Comparison of ENCODE assay signal across 8 mouse cellular contexts in genomic region chr9:110333896-110334259, GRCm38 (mm10). TPM values are rescaled to one million over a fixed set of nuclear protein-coding genes. Genes with fewer than 3 reads are reported as not detected.
A peak's percentile ranks its signal among the peaks of the same experiment; 100 is the strongest.
DNase-seq lines count a peak whose midpoint lies in the region; ATAC-seq and TF ChIP-seq lines count a peak whose summit lies in the region.

No protein-coding gene starts in this region.

- no peak overlapping the region for H3K27ac ChIP-seq in cerebellum, adult 2 months (ENCODE audit: insufficient read depth, low read length)
- H3K27ac ChIP-seq in thymus, adult 2 months (ENCODE audit: control insufficient read depth, insufficient read depth, low read length), result no peak overlapping the region
- H3K27ac ChIP-seq in limb, embryonic 15.5 days, result no peak overlapping the region
- H3K27ac ChIP-seq in stomach, embryonic 16.5 days (ENCODE audit: low read length), result no peak overlapping the region

- H3K4me2 ChIP-seq in limb, embryonic 15.5 days, result peak overlapping the region; percentile 76
- peak overlapping the region; percentile 79 for H3K4me2 ChIP-seq in stomach, embryonic 16.5 days (ENCODE audit: low read depth, low read length)

- H3K9ac ChIP-seq in limb, embryonic 15.5 days, result peak overlapping the region; percentile 67
- H3K9ac ChIP-seq in stomach, embryonic 16.5 days (ENCODE audit: low read length), result peak overlapping the region; percentile 83

- no peak for TF ChIP-seq CTCF in cerebellum, adult 2 months (IDR thresholded peaks at IDR 0.05; ENCODE audit: borderline replicate concordance, insufficient read depth, low read depth, low read length)
- no peak for TF ChIP-seq CTCF in thymus, adult 2 months (IDR thresholded peaks at IDR 0.05; ENCODE audit: borderline replicate concordance, control insufficient read depth, extremely low read depth, insufficient read depth, low read length, poor library complexity)

- H3K36me3 ChIP-seq in thymus, adult 2 months (ENCODE audit: control insufficient read depth, insufficient read depth, low read length), result no peaks in the 10 kb centered on the region
- no peaks in the 10 kb centered on the region for H3K36me3 ChIP-seq in limb, embryonic 15.5 days
- H3K36me3 ChIP-seq in stomach, embryonic 16.5 days (ENCODE audit: control insufficient read depth, insufficient read depth, low read length), result no peaks in the 10 kb centered on the region

- no peak for ATAC-seq in cerebellum, adult (ENCODE audit: insufficient number of reproducible peaks, low FRiP score, low TSS enrichment)
- ATAC-seq in limb, embryonic 15.5 days (ENCODE audit: insufficient number of reproducible peaks, low FRiP score, low TSS enrichment, low read depth), result no peak
- no peak for ATAC-seq in stomach, embryonic 16.5 days (ENCODE audit: insufficient read depth, low FRiP score)

- peak overlapping the region; percentile 85 for H3K4me3 ChIP-seq in cerebellum, adult 2 months (replicated peaks; ENCODE audit: insufficient read depth, low read depth, low read length)
- peak overlapping the region; percentile 82 for H3K4me3 ChIP-seq in thymus, adult 2 months (ENCODE audit: control insufficient read depth, insufficient read depth, low read length)
- peak overlapping the region; percentile 93 for H3K4me3 ChIP-seq in limb, embryonic 15.5 days
- H3K4me3 ChIP-seq in stomach, embryonic 16.5 days (replicated peaks; ENCODE audit: low read length), result peak overlapping the region; percentile 64

- H3K4me1 ChIP-seq in cerebellum, adult 2 months (ENCODE audit: control insufficient read depth, insufficient read depth, low read length), result peaks cover 6% of the 10 kb centered on the region
- peaks cover 23% of the 10 kb centered on the region for H3K4me1 ChIP-seq in thymus, adult 2 months (replicated peaks; ENCODE audit: control insufficient read depth, insufficient read depth, low read length)
- peaks cover 16% of the 10 kb centered on the region for H3K4me1 ChIP-seq in limb, embryonic 15.5 days
- no peaks in the 10 kb centered on the region; the same call in 1 of the 2 replicates for H3K4me1 ChIP-seq in stomach, embryonic 16.5 days (ENCODE audit: control insufficient read depth, insufficient read depth, low read length)

- WGBS in cerebellum, adult 2 months, result 6% methylated on average over 12 of the region's 12 CpGs
- 6% methylated on average over 12 of the region's 12 CpGs for WGBS in thymus, adult 2 months
- WGBS in limb, embryonic 15.5 days, result 10% methylated on average over 12 of the region's 12 CpGs
- WGBS in stomach, embryonic 16.5 days, result 7% methylated on average over 12 of the region's 12 CpGs

- DNase-seq in cerebellum, adult 2 months, result no peak
- no peak for DNase-seq in thymus, adult 2 months
- DNase-seq in thymus, postnatal 25 days, result no peak
- no peak for DNase-seq in left cerebral cortex, postnatal 14 days (ENCODE audit: low spot score in 2 of 2)
- DNase-seq in layer of hippocampus, adult 8-10 months (ENCODE audit: low spot score in 2 of 2), result no peak

- H3K9me3 ChIP-seq in limb, embryonic 15.5 days, result no peaks in the 10 kb centered on the region
- no peaks in the 10 kb centered on the region for H3K9me3 ChIP-seq in stomach, embryonic 16.5 days (replicated peaks; ENCODE audit: control insufficient read depth, low read length)

- TF ChIP-seq POLR2A in cerebellum, adult 2 months (IDR thresholded peaks at IDR 0.05; ENCODE audit: borderline replicate concordance, insufficient read depth, low read length), result no peak
- no peak for TF ChIP-seq POLR2A in thymus, adult 2 months (IDR thresholded peaks at IDR 0.05; ENCODE audit: control insufficient read depth, extremely low read depth, insufficient read depth, low read length, poor library complexity)

- intact Hi-C loops in left cerebral cortex, postnatal 14 days (cut with DNase I), result no loop called here

- H3K27me3 ChIP-seq in cerebellum, adult 2 months (ENCODE audit: control insufficient read depth, insufficient read depth, low read length), result no peaks in the 10 kb centered on the region
- H3K27me3 ChIP-seq in thymus, adult 2 months (ENCODE audit: control insufficient read depth, insufficient read depth, low read length), result no peaks in the 10 kb centered on the region
- H3K27me3 ChIP-seq in limb, embryonic 15.5 days, result no peaks in the 10 kb centered on the region
- no peaks in the 10 kb centered on the region for H3K27me3 ChIP-seq in stomach, embryonic 16.5 days (ENCODE audit: control insufficient read depth, insufficient read depth, low read length)

RNA-seq across cellular contexts. Expression of gene Scap, which starts 0.8 kb away (rescaled TPM):
- 45.8 and 46.0 TPM in 2 replicates for polyA plus RNA-seq in cerebellum, adult 2 months (2012; rRNA removed)
- polyA plus RNA-seq in thymus, adult 2 months (2012; rRNA removed), result 67.0 and 87.1 TPM in 2 replicates
- polyA plus RNA-seq in limb, embryonic 15.5 days (2015; fragmentation: Nextera tagmentation; extraction: Ambion mirVana), result 35.0 and 38.8 TPM in 2 replicates
- 36.1 and 36.8 TPM in 2 replicates for polyA plus RNA-seq in stomach, embryonic 16.5 days (2015; fragmentation: Nextera tagmentation; extraction: Ambion mirVana)
- 100 to 1,000 TPM in 1 of 2 experiments, 10 to 100 TPM in 1; 92.2 to 114 TPM for total RNA-seq in left cerebral cortex, postnatal 14 days (2021)
- 100 to 1,000 TPM in 3 of 4 experiments, 10 to 100 TPM in 1; 99.5 to 121 (median 101) TPM for total RNA-seq in layer of hippocampus, adult 8-10 months (2022)

RNA-seq across cellular contexts. Expression of gene Elp6, which starts 28.9 kb away (rescaled TPM):
- polyA plus RNA-seq in cerebellum, adult 2 months (2012; rRNA removed), result 24.7 and 26.0 TPM in 2 replicates
- polyA plus RNA-seq in thymus, adult 2 months (2012; rRNA removed), result 21.0 and 26.9 TPM in 2 replicates
- polyA plus RNA-seq in limb, embryonic 15.5 days (2015; fragmentation: Nextera tagmentation; extraction: Ambion mirVana), result 22.9 and 25.9 TPM in 2 replicates
- 17.5 and 18.4 TPM in 2 replicates for polyA plus RNA-seq in stomach, embryonic 16.5 days (2015; fragmentation: Nextera tagmentation; extraction: Ambion mirVana)
- 10 to 100 TPM; 12.1 to 14.3 TPM for total RNA-seq in left cerebral cortex, postnatal 14 days (2021)
- total RNA-seq in layer of hippocampus, adult 8-10 months (2022), result 10 to 100 TPM; 10.7 to 14.4 (median 11.0) TPM
